Mouse (Mus musculus) ES-Bruce4 (cell line): ENCODE measurements around the gene Ankdd1b.

Experiments used
- CTCF ChIP-seq: IDR thresholded peaks from one replicate; pipeline ENCODE4 v1.8.1; 2011; ENCODE audit warnings: low read depth, low read length
- EP300 ChIP-seq: IDR thresholded peaks from 2 replicates; pipeline ENCODE4 v1.6.1; 2011; ENCODE audit warnings: low read depth, low read length; ENCODE audit not compliant: insufficient read depth
- POLR2A ChIP-seq: IDR thresholded peaks from one replicate; pipeline ENCODE4 v1.8.1; 2011; ENCODE audit warnings: low read length; ENCODE audit not compliant: insufficient read depth

- TF ChIP-seq POLR2A: no peak
- TF ChIP-seq EP300: no peak
- TF ChIP-seq CTCF: no peak
Observed at GRCm38 (mm10) chr13:96434899-96435331, 36.1 kb downstream of the Ankdd1b start.
